Mouse (Mus musculus) stomach, embryonic 16.5 days (tissue): ENCODE measurements around the gene Dnajc19. TPM values are rescaled to one million over a fixed set of nuclear protein-coding genes. Genes with fewer than 3 reads are reported as not detected.

ENCODE experiments used
- ATAC-seq: fragments of 200-750 bp; cut with Nextera tagmentation; 2 replicates; pipeline ENCODE4 v1.8.0; 2017; ENCODE audit warnings: moderate number of reproducible peaks, moderate TSS enrichment; ENCODE audit not compliant: insufficient read depth, low FRiP score
- H3K27ac ChIP-seq: fragments of 300-500 bp; sonication (generic); 2 replicates; pipeline ENCODE4 v1.5.1; 2014; ENCODE audit warnings: low read length
- H3K27me3 ChIP-seq: fragments of 300-500 bp; sonication (generic); 2 replicates; pipeline ENCODE4 v1.6.1; 2014; ENCODE audit warnings: low read length, control low read depth, mixed read lengths; ENCODE audit not compliant: control insufficient read depth, insufficient read depth
- H3K36me3 ChIP-seq: fragments of 300-500 bp; sonication (generic); 2 replicates; pipeline ENCODE4 v1.6.1; 2014; ENCODE audit warnings: low read length; ENCODE audit not compliant: control insufficient read depth, insufficient read depth
- H3K4me1 ChIP-seq: fragments of 300-500 bp; sonication (generic); 2 replicates; pipeline ENCODE4 v1.6.1; 2014; ENCODE audit warnings: low read length, control low read depth, mixed read lengths; ENCODE audit not compliant: control insufficient read depth, insufficient read depth
- H3K4me2 ChIP-seq: fragments of 300-500 bp; sonication (generic); 2 replicates; pipeline ENCODE4 v1.6.1; 2014; ENCODE audit warnings: low read depth, low read length, mixed read lengths
- H3K4me3 ChIP-seq: fragments of 300-500 bp; sonication (generic); replicated peaks from 2 replicates; pipeline ENCODE4 v1.5.1; 2014; ENCODE audit warnings: mild to moderate bottlenecking, low read length
- H3K9ac ChIP-seq: fragments of 300-500 bp; sonication (generic); 2 replicates; pipeline ENCODE4 v1.6.1; 2014; ENCODE audit warnings: low read length
- H3K9me3 ChIP-seq: fragments of 300-500 bp; sonication (generic); replicated peaks from 2 replicates; pipeline ENCODE4 v1.6.1; 2016; ENCODE audit warnings: low read length, control low read depth; ENCODE audit not compliant: control insufficient read depth
- WGBS: fragments of 180-500 bp; shearing (Covaris S2); extraction: QIAGEN DNeasy Blood & Tissue Kit; methylation state at CpG from one replicate; pipeline ENCODE4 v1.1.7; 2014; 5-methylcytosine and 5-hydroxymethylcytosine counted together
- polyA plus RNA-seq: library from polyadenylated mRNA; unstranded; fragments of >200 nt; fragmentation: Nextera tagmentation; extraction: Ambion mirVana; gene quantifications from 2 replicates; pipeline ENCODE4 v1.2.1, GENCODE M21; 2015

Dnajc19 gene
- polyA plus RNA-seq, 1 experiment from 2014 or later = 127 TPM

DNA sequence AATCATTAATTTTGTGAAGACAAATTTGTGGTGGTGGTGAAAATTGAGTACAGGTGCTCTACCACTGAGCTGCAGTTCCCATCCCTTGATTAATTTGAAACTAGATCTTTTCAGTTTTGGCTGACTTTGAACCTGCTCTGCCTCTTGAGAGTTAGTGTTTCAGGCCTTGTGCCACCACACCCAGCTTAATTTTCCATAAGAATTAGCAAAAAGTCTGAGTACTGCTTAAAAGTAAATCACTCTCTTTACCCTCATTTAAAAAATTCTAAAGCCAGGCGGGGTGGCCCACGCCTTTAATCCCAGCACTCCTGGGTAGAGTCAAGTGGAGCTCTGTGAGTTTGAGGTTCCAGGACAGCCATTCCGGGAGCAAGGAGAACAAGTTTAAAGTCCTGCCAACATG is 45.4 kb downstream of the Dnajc19 start:
- Histone ChIP-seq H3K27me3 (no peaks in the 10 kb centered on the region), H3K4me3 (no peak overlapping the region), H3K36me3 (no peaks in the 10 kb centered on the region), H3K4me1 (peaks cover 10% of the 10 kb centered on the region; the same call in 1 of the 2 replicates), H3K4me2 (no peak overlapping the region), H3K9me3 (no peaks in the 10 kb centered on the region), H3K27ac (no peak overlapping the region), H3K9ac (no peak overlapping the region)
- ATAC-seq = no peak
- WGBS = 90% methylated on average over 3 of the region's 3 CpGs

DNA sequence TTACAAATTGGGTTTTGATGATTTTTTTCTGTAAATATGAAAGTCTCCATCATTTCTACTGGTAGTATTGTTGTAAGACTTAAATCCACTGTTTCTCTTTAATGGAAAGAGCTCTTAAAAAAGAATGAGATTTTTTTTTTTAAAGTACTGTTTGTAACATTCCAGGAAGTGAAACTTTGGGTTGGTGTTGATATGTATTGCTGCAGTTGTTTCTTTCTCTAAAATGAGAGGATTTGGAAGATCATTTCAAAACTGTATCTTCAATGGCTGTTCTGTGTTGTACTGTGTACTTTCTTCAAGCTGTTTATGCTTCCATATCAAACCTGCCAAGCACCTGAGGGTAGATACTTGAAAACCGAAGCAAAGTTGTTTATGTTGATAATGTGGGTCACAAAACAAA is 46.3 kb downstream of the Dnajc19 start:
- Histone ChIP-seq H3K4me2 (no peak overlapping the region), H3K9ac (no peak overlapping the region), H3K36me3 (no peaks in the 10 kb centered on the region), H3K9me3 (no peaks in the 10 kb centered on the region), H3K27me3 (no peaks in the 10 kb centered on the region), H3K4me3 (no peak overlapping the region), H3K27ac (no peak overlapping the region), H3K4me1 (peaks cover 10% of the 10 kb centered on the region; the same call in 1 of the 2 replicates)
- WGBS = 72% methylated on average over 1 of the region's 1 CpGs
- ATAC-seq = no peak

DNA sequence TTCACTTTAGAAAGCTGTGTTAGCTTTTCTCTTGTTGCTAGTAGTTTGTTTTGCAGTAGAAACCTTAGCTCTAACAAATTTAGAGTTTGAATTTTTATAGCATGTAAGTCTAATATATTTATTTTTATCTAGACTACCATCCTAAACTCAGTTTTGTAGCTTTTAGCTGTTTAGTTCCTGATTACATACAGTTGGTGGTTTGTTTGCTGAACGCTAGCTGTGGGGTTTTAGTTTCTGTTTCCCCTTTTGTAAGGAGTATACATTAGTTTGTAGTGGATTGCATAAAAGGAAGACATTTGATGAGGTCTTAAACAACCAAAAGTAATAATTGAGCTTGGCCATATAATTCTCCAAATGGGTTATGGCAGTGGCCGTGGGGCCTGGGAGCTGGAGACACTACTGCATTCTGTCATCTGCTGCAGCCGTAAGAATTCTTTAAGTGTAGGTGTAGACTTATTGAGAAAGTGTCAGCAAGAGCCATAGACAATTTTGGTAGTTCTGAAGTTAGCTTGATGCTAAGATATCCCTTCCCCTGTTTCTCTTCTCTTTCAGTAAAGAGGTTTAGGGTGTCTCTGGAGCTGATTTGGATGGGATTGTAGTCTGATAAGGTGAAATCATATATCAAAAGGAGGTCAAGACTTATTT is 47.3 kb downstream of the Dnajc19 start:
- no peak overlapping the region for H3K4me2 ChIP-seq
- ATAC-seq = no peak
- H3K9me3 ChIP-seq = no peaks in the 10 kb centered on the region
- H3K27ac ChIP-seq = no peak overlapping the region
- no peak overlapping the region for H3K9ac ChIP-seq
- no peak overlapping the region for H3K4me3 ChIP-seq
- no peaks in the 10 kb centered on the region for H3K36me3 ChIP-seq
- H3K27me3 ChIP-seq = no peaks in the 10 kb centered on the region
- 76% methylated on average over 3 of the region's 3 CpGs for WGBS
- peaks cover 10% of the 10 kb centered on the region; the same call in 1 of the 2 replicates for H3K4me1 ChIP-seq

DNA sequence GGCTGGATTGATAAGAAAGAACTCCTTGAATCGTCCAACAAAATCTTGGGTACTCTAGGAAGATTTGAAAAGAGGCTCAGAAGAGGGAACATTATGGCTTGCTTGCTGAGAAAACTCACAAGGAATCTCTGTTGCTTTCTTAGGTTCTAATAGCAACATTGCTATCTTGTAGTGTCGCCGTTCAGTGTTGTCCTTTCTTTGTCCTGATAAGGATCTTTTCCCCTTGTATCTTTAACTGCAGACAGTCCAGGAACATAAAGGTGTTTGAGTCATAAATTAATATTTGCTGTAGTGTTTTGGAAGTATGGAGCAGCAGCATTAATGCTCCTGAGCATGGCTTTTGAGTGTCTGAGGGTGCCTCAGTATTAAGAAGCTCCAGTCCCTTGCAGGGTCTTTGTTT is 50.5 kb downstream of the Dnajc19 start:
- Histone ChIP-seq H3K27ac (no peak overlapping the region), H3K9me3 (no peaks in the 10 kb centered on the region), H3K4me1 (0 out of 2 replicates have a peak, but pooled peaks cover 6% of the 10 kb centered on the region), H3K4me2 (no peak overlapping the region), H3K9ac (no peak overlapping the region), H3K27me3 (no peaks in the 10 kb centered on the region), H3K36me3 (no peaks in the 10 kb centered on the region), H3K4me3 (no peak overlapping the region)
- 67% methylated on average over 3 of the region's 3 CpGs for WGBS
- no peak for ATAC-seq

DNA sequence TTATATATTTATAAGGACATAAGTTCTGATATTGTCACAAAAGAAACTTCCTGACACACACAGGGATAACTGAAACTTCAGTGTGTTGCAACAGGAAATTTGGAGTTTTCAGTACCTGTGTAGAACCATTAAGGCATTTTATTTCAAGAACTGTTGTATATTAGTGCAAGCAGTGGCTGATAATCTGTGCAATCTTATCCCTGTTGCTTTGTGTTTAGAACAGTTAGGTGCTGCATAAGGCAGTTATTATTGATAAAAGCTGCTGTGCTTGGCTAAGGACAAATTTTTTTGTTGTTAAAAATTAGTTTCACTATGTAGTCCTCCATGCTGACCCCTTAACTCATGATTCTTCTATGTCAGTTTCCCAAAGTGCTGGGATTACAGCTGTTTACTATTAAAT is 52.2 kb downstream of the Dnajc19 start:
- no peak for ATAC-seq
- no peaks in the 10 kb centered on the region for H3K9me3 ChIP-seq
- no peak overlapping the region for H3K4me3 ChIP-seq
- no peak overlapping the region for H3K9ac ChIP-seq
- H3K4me2 ChIP-seq = no peak overlapping the region
- H3K27ac ChIP-seq = no peak overlapping the region
- H3K36me3 ChIP-seq = no peaks in the 10 kb centered on the region
- 0 out of 2 replicates have a peak, but pooled peaks cover 4% of the 10 kb centered on the region for H3K4me1 ChIP-seq
- H3K27me3 ChIP-seq = no peaks in the 10 kb centered on the region

DNA sequence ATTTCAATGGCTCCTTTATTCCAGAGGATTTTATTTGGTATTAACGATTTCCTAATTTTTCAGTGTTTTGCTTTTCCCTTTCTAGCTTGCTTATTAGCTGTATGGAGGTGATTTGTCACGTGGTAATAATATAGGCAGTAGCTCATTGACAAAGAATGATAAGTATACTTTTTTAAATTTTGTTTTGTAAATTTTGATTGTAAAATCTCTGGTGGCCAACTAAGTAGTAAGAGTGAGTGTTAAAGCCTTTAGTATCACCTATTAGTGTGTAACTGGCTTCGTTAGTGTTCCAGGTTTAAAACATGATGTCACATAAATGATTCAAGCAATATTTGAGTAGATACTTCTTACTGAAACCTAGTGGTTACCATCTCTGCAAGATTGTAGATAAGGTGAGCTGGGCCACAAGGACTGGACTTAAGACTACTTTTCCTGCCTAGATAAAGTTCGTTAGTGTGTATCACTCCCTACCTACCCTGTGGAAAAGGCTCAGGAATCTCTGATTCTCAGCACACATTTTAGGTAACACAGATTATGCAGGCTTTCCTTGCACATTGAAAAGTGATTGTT is 59.8 kb downstream of the Dnajc19 start:
- no peaks in the 10 kb centered on the region for H3K36me3 ChIP-seq
- H3K27me3 ChIP-seq = no peaks in the 10 kb centered on the region
- no peak for ATAC-seq
- H3K4me2 ChIP-seq = peak overlapping the region; percentile 68
- H3K9me3 ChIP-seq = no peaks in the 10 kb centered on the region
- peak overlapping the region; percentile 90 for H3K4me3 ChIP-seq
- WGBS = 64% methylated on average over 4 of the region's 4 CpGs
- H3K9ac ChIP-seq = no peak overlapping the region
- H3K4me1 ChIP-seq = peaks cover 3% of the 10 kb centered on the region
- no peak overlapping the region for H3K27ac ChIP-seq

DNA sequence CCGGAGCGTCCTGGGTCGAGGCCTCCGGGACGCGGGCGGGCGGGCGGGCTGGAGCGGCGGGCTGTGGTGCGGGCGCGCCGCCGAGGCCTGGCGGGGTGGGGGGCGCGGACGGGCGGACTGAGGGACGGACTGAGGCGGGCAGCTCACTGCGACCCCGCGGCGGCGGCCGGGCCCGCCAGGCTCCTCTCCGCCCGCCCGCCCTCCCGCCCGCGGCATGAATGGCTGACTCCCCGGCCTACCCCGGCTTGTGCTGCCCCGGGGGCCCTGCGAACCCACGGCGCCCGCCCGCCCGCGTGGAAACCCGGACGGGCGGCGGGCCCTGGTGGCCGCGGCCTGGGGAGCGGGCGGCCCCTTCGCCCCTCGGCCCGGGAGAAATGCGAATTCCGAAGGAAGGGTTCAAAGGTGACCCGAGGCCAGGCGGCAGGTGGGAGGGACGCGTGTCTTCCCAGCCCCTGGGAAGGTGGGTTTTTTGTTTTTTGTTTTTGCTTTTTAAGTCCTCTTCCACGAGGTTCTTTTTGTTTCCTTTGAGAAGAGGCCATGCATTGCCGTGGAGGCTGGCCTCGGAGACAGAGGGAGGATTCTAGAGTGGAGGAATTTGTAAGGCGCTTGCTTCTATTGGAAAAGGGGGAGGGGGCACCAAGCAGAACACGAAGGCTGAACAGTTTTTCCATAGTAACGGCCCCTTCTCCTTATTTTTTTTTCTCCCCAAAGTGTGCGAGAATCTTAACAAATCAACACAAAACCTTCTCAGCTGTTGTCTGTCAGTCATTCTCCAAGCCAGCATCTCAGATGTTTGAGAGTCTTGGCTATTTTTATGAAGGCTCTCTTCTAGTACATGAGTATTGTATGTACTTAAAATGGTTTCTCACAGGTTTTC is 60.5 kb downstream of the Dnajc19 start:
- peak overlapping the region; percentile 93 for H3K27ac ChIP-seq
- no peaks in the 10 kb centered on the region for H3K9me3 ChIP-seq
- peak overlapping the region; percentile 68 for H3K4me2 ChIP-seq
- no peaks in the 10 kb centered on the region for H3K36me3 ChIP-seq
- H3K9ac ChIP-seq = peak overlapping the region; percentile 99
- ATAC-seq = no peak
- under 1% methylated on average over 38 of the region's 70 CpGs for whole genome bisulfite sequencing
- peak overlapping the region; percentile 90 for H3K4me3 ChIP-seq
- peaks cover 3% of the 10 kb centered on the region for H3K4me1 ChIP-seq
- H3K27me3 ChIP-seq = no peaks in the 10 kb centered on the region

DNA sequence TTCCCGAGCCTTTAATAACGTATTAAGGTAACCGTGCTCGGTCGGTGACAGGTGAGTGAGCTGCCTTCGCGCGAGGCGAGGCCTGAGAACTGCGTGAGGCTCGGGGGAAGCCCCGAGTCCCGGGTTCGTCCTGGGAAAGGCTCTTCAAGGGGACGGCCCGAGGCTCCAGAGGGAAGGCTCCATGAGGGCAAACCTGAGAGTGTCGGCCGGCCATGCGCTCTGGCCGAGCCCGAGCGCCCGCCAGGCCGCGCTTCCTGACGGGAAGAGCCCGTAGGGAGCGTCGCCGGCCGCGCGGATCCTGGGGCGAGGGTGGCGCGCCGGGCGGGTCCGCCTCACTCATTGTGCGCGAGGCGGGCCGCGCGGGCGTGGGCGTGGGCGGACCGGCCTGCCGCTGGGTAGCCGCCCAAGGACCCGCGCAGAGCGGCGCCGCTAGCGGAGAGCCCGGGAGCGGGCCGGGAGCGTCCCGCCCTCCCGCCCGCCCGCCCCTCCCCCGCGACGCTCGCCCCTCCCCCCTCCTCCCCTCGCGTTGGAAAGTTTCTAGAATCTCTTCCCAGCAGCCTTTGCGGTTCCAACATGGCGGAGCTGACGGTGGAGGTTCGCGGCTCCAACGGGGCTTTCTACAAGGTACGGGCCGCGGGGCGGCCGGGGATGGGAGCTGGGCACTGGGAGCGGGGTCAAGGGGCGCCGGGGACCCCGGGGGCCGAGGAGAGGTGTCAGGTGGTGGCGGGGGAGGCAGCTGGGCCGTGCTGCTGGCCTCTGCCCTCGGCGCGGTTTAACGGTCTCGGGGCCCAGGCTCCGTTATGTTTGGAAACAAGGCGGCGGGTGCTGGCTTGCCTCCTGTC is 61.4 kb downstream of the Dnajc19 start, which contains the start of gene Fxr1:
Gene Fxr1 (plus strand): TSS at position 404 of the 842 bp plus-strand sequence.
- under 1% methylated on average over 85 of the region's 97 CpGs for WGBS
- H3K9me3 ChIP-seq = no peaks in the 10 kb centered on the region
- peak within 1 kb of the TSS; percentile 93 for H3K27ac ChIP-seq
- peak; percentile 100 for ATAC-seq
- no peaks in the 10 kb centered on the region for H3K36me3 ChIP-seq
- H3K4me2 ChIP-seq = peak within 1 kb of the TSS; percentile 91
- peak within 1 kb of the TSS; percentile 99 for H3K9ac ChIP-seq
- H3K27me3 ChIP-seq = no peaks in the 10 kb centered on the region
- peaks cover 3% of the 10 kb centered on the region for H3K4me1 ChIP-seq
- peak within 1 kb of the TSS; percentile 90 for H3K4me3 ChIP-seq
